Mouse (Mus musculus) bone marrow macrophage, adult 2 months (primary cell): ENCODE results near the gene Chchd1. TPM values are rescaled to one million over a fixed set of nuclear protein-coding genes. Genes with fewer than 3 reads are reported as not detected.
A peak's percentile ranks its signal among the peaks of the same experiment; 100 is the strongest.

Experiments
- H3K27ac ChIP-seq: 2 replicates; pipeline ENCODE4 v1.5.1; 2012; ENCODE audit warnings: low read depth, low read length; ENCODE audit not compliant: insufficient read depth
- H3K4me1 ChIP-seq: 2 replicates; pipeline ENCODE4 v1.6.1; 2012; ENCODE audit warnings: low read length; ENCODE audit not compliant: control insufficient read depth, insufficient read depth
- H3K4me3 ChIP-seq: 2 replicates; pipeline ENCODE4 v1.5.1; 2012; ENCODE audit warnings: mild to moderate bottlenecking, low read length, moderate library complexity; ENCODE audit not compliant: insufficient read depth
- CTCF ChIP-seq: IDR thresholded peaks from 2 replicates; pipeline ENCODE4 v1.5.1; 2012; ENCODE audit warnings: low read depth, mild to moderate bottlenecking, low read length, moderate library complexity
- POLR2A ChIP-seq: IDR thresholded peaks from 2 replicates; pipeline ENCODE4 v1.6.1; 2012; ENCODE audit warnings: mild to moderate bottlenecking, low read depth, low read length, borderline replicate concordance
- polyA plus RNA-seq: library from polyadenylated mRNA; stranded (reverse); fragments of >200 nt; gene quantifications from 2 replicates; pipeline ENCODE4 v1.2.4, GENCODE M21; 2012; ENCODE audit not compliant: missing spikeins, insufficient read depth, insufficient read length

The Chchd1 gene
- polyA plus RNA-seq, 1 experiment, result 70.7 TPM

- Histone ChIP-seq H3K4me1 (peaks cover 4% of the 10 kb centered on the region), H3K27ac (no peak overlapping the region), H3K4me3 (no peak overlapping the region)
- no peak for TF ChIP-seq POLR2A
- TF ChIP-seq CTCF, result no peak
These were observed 39.2 kb upstream of the Chchd1 start for GRCm38 (mm10) chr14:20663601-20664000.

- H3K4me3 ChIP-seq, result no peak overlapping the region
- no peak for TF ChIP-seq POLR2A
- no peak overlapping the region for H3K27ac ChIP-seq
- peaks cover 4% of the 10 kb centered on the region for H3K4me1 ChIP-seq
These were observed 38.4 kb upstream of the Chchd1 start for GRCm38 (mm10) chr14:20664436-20664835.

GRCm38 (mm10) chr14:20667469-20667868, 35.3 kb upstream of the Chchd1 start:
- H3K27ac ChIP-seq, result no peak overlapping the region
- H3K4me1 ChIP-seq, result no peaks in the 10 kb centered on the region
- TF ChIP-seq POLR2A, result no peak
- TF ChIP-seq CTCF, result no peak
- H3K4me3 ChIP-seq, result no peak overlapping the region

GRCm38 (mm10) chr14:20668154-20668810, 34.5 kb upstream of the Chchd1 start, which contains the start of gene Synpo2l:
Synpo2l (minus strand) TSS chr14:20668354.
- H3K4me3 ChIP-seq, result no peak within 1 kb of the TSS
- H3K27ac ChIP-seq, result no peak within 1 kb of the TSS
- TF ChIP-seq CTCF (no peak), POLR2A (no peak)
- H3K4me1 ChIP-seq, result peaks cover 1% of the 10 kb centered on the region; the same call in 1 of the 2 replicates

- Histone ChIP-seq H3K4me1 (peaks cover 4% of the 10 kb centered on the region; the same call in 1 of the 2 replicates), H3K4me3 (no peak overlapping the region), H3K27ac (peak overlapping the region; percentile 13; the same call in 1 of the 2 replicates)
- TF ChIP-seq CTCF (no peak), POLR2A (no peak)
These were observed 29.8 kb upstream of the Chchd1 start for GRCm38 (mm10) chr14:20672990-20673389.

- Histone ChIP-seq H3K27ac (peak overlapping the region; percentile 61), H3K4me1 (peaks cover 4% of the 10 kb centered on the region; the same call in 1 of the 2 replicates), H3K4me3 (peak overlapping the region; percentile 36)
- TF ChIP-seq POLR2A, result no peak
- no peak for TF ChIP-seq CTCF
These were observed 29.1 kb upstream of the Chchd1 start for GRCm38 (mm10) chr14:20673735-20674063.

GRCm38 (mm10) chr14:20674064-20674833, 28.6 kb upstream of the Chchd1 start, which contains the start of gene Sec24c:
Sec24c (plus strand) TSS chr14:20674308.
- Histone ChIP-seq H3K27ac (peak within 1 kb of the TSS; percentile 80), H3K4me1 (peaks cover 4% of the 10 kb centered on the region; the same call in 1 of the 2 replicates), H3K4me3 (peak within 1 kb of the TSS; percentile 88)
- TF ChIP-seq CTCF (no peak), POLR2A (no peak)

GRCm38 (mm10) chr14:20677906-20678305, 24.9 kb upstream of the Chchd1 start:
- H3K27ac ChIP-seq, result no peak overlapping the region
- H3K4me3 ChIP-seq, result no peak overlapping the region
- H3K4me1 ChIP-seq, result peaks cover 9% of the 10 kb centered on the region; the same call in 1 of the 2 replicates
- TF ChIP-seq CTCF (no peak), POLR2A (no peak)

GRCm38 (mm10) chr14:20681742-20682141, 21.1 kb upstream of the Chchd1 start:
- Histone ChIP-seq H3K4me1 (peaks cover 11% of the 10 kb centered on the region), H3K4me3 (no peak overlapping the region), H3K27ac (no peak overlapping the region)
- no peak for TF ChIP-seq POLR2A
- no peak for TF ChIP-seq CTCF

GRCm38 (mm10) chr14:20682498-20682897, 20.3 kb upstream of the Chchd1 start:
- H3K4me1 ChIP-seq, result peaks cover 11% of the 10 kb centered on the region
- no peak overlapping the region for H3K27ac ChIP-seq
- TF ChIP-seq CTCF (no peak), POLR2A (no peak)
- H3K4me3 ChIP-seq, result no peak overlapping the region
